Mouse (Mus musculus) G1E (cell line): ENCODE measurements around the gene Chchd4. TPM values are rescaled to one million over a fixed set of nuclear protein-coding genes. Genes with fewer than 3 reads are reported as not detected.

ENCODE experiments used
- ATAC-seq: 2 replicates; pipeline ENCODE4 v1.8.0; 2016; ENCODE audit warnings: mild to moderate bottlenecking; ENCODE audit not compliant: insufficient number of reproducible peaks, poor library complexity, low FRiP score, severe bottlenecking; ENCODE audit errors: extremely low read depth
- DNase-seq: peaks from one replicate; pipeline ENCODE4 v3.0.0; 2012; ENCODE audit warnings: low spot score
- H3K27me3 ChIP-seq: 2 replicates; pipeline ENCODE4 v1.6.1; 2012; ENCODE audit warnings: mild to moderate bottlenecking, low read length, inconsistent platforms; ENCODE audit not compliant: insufficient read depth
- H3K36me3 ChIP-seq: replicated peaks from 2 replicates; pipeline ENCODE3; 2012; ENCODE audit warnings: mild to moderate bottlenecking, inconsistent platforms
- H3K4me1 ChIP-seq: 2 replicates; pipeline ENCODE4 v1.6.1; 2012; ENCODE audit warnings: low read depth, low read length, inconsistent platforms, mixed read lengths; ENCODE audit not compliant: insufficient read depth
- H3K4me3 ChIP-seq: 2 replicates; pipeline ENCODE4 v1.5.1; 2012; ENCODE audit warnings: low read depth, mild to moderate bottlenecking, inconsistent platforms, low read length, moderate library complexity, mixed read lengths
- H3K9me3 ChIP-seq: replicated peaks from 2 replicates; pipeline ENCODE4 v1.6.1; 2012; ENCODE audit warnings: inconsistent platforms
- CTCF ChIP-seq: IDR thresholded peaks from 2 replicates; pipeline ENCODE4 v1.5.1; 2012; ENCODE audit warnings: low read depth, low read length, inconsistent platforms, mixed read lengths
- GATA1 ChIP-seq: IDR thresholded peaks from 2 replicates; pipeline ENCODE4 v1.6.1; 2012; ENCODE audit warnings: borderline replicate concordance, low read length, inconsistent platforms, mixed read lengths
- GATA2 ChIP-seq: IDR thresholded peaks from 2 replicates; pipeline ENCODE4 v1.6.1; 2012; ENCODE audit warnings: low read depth, low read length, inconsistent platforms, borderline replicate concordance
- POLR2AphosphoS5 ChIP-seq: IDR thresholded peaks from 2 replicates; pipeline ENCODE4 v1.6.1; 2012; ENCODE audit warnings: low read depth, low read length, inconsistent platforms; ENCODE audit not compliant: insufficient replicate concordance
- TAL1 ChIP-seq: conservative IDR thresholded peaks from 2 replicates; pipeline ENCODE4 v1.6.1; 2012; ENCODE audit warnings: low read depth, low read length, inconsistent platforms, mixed read lengths
- polyA plus RNA-seq: library from polyadenylated mRNA; stranded (reverse); fragments of >175 nt; gene quantifications from 2 replicates; pipeline ENCODE4 v1.2.3, GENCODE M21; 2012
- total RNA-seq, 2 experiments: library from RNA; stranded (forward) in 1 of 2; stranded (reverse) in 1 of 2; fragments of 200-1000 nt in 1 of 2; fragments of >200 nt in 1 of 2; fragmentation: Nextera tagmentation in 1 of 2; gene quantifications; 2 replicates each; pipeline ENCODE4 v1.2.3; 2014 to 2017

Chchd4 gene
- total and polyA plus RNA-seq, 3 experiments = 11.8 to 19.3 (median 16.1) TPM

DNA sequence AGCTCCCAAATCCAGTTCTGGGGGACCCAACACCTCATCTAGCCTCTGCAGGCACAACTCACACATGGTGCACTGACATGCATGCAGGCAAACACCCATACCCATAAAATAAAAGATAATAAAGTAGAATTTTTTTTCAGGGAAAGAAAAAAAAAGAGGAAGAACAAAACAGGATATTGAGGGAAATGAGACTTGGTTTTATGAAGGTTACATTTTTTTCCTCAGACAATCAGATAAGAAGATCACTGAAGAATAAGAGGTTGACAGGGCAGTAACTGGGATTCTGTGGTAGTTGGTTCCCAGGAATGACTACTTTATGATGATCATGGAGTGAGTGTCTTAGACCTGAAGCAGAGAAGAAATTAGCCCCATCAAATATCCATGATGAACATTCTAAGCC lies 40.8 kb upstream of the Chchd4 start:
- Histone ChIP-seq H3K9me3 (no peaks in the 10 kb centered on the region), H3K4me3 (no peak overlapping the region), H3K36me3 (peaks cover 62% of the 10 kb centered on the region), H3K4me1 (peaks cover 40% of the 10 kb centered on the region), H3K27me3 (no peaks in the 10 kb centered on the region)
- DNase-seq (no peak), ATAC-seq (no peak)
- no peak for TF ChIP-seq CTCF
- no peak for TF ChIP-seq GATA2
- TF ChIP-seq GATA1 = no peak
- TF ChIP-seq TAL1 = no peak
- TF ChIP-seq POLR2AphosphoS5 = no peak

DNA sequence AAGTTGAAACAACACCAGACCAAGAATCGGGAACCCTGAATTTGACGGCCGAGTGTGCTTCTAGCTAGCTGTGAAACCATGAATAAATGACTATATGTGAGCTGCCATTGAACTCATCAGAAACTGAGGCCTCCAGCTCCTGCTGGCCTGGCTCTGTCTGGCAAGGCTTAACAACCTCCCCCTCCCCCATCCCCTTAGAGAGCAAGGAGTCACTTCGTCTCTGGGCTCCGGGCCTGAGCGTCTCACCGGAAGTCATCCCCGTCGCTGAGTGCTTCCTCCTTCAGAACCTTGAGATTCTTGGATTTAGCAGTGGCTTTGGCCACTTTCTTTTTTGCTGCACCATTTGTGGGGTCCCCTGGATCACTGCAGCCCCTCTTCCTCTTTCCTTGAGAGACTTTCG lies 36.9 kb upstream of the Chchd4 start:
- Histone ChIP-seq H3K27me3 (no peaks in the 10 kb centered on the region), H3K4me1 (peaks cover 14% of the 10 kb centered on the region), H3K9me3 (no peaks in the 10 kb centered on the region), H3K4me3 (no peak overlapping the region), H3K36me3 (peaks cover 74% of the 10 kb centered on the region)
- no peak for DNase-seq
- TF ChIP-seq GATA2 = no peak
- no peak for TF ChIP-seq TAL1
- TF ChIP-seq CTCF = no peak
- no peak for TF ChIP-seq GATA1
- no peak for ATAC-seq

DNA sequence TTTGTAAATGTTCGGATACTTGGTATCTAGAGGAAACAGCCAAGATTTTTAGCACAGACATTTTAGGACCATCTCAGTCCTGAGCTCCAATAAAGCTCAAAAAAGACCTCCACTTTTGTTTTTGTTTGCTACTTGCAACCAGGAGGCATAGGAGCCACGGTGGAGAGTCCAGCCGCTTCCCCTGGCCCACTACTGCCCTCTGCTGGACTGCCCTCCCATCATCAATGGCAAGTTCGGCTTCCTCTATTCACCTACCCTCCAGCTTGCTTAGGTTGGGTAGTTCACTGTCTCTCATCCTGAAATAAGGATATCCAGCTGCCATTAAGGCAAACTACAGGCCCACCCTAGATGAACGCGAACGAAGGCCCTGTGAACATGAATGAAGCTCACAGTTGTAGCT lies 36.0 kb upstream of the Chchd4 start:
- Histone ChIP-seq H3K4me1 (peaks cover 8% of the 10 kb centered on the region; the same call in 1 of the 2 replicates), H3K9me3 (no peaks in the 10 kb centered on the region), H3K36me3 (peaks cover 83% of the 10 kb centered on the region), H3K4me3 (no peak overlapping the region), H3K27me3 (no peaks in the 10 kb centered on the region)
- ATAC-seq (peak; percentile 40; the same call in 1 of the 2 replicates), DNase-seq (peak; percentile 68)
- TF ChIP-seq POLR2AphosphoS5 (no peak), CTCF (peak; percentile 77)

DNA sequence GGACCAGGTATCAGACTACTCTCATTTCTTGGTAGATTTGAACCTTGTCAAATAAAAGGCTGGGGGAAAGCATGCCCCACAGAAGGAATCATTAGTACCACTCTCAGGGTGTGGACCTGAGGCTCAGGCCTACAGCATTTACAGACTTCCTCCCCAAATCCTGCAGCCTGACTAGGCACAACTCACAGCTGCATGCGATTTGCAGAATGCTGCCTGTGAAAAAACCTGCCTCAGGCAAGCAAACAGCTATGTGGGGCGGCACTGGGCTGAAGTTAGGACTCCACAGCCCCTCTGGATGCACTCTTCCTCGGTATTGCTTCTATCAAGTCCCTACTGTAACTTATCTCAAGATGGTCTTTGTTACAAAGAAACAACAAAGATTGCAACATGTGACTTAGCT lies 34.7 kb upstream of the Chchd4 start:
- Histone ChIP-seq H3K9me3 (no peaks in the 10 kb centered on the region), H3K36me3 (peaks cover 91% of the 10 kb centered on the region), H3K27me3 (no peaks in the 10 kb centered on the region), H3K4me1 (no peaks in the 10 kb centered on the region; the same call in 1 of the 2 replicates), H3K4me3 (no peak overlapping the region)
- no peak for TF ChIP-seq GATA1
- no peak for TF ChIP-seq CTCF
- no peak for TF ChIP-seq GATA2
- no peak for TF ChIP-seq POLR2AphosphoS5
- TF ChIP-seq TAL1 = no peak
- DNase-seq (no peak), ATAC-seq (no peak)

DNA sequence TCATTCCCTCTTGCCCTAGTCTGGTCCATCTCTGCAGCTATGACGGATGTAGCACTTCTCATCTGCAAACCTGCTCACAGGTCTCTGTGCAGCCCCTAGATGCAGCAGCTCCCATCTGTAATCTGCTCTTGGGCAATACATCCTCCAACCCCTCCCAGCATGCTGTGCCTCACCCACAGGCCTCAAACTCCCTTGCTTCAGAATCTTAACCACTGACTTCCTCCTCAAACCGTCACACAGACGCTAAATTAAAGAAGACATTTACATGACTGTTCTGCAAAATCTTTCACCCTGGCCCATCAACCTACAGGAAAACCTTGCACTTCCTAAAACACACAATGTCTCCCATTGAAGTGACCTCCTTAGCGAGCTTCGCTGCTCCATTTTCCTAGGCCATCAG lies 32.7 kb upstream of the Chchd4 start:
- H3K36me3 ChIP-seq = peaks cover 93% of the 10 kb centered on the region
- H3K9me3 ChIP-seq = no peaks in the 10 kb centered on the region
- no peaks in the 10 kb centered on the region for H3K27me3 ChIP-seq
- DNase-seq (no peak), ATAC-seq (no peak)
- H3K4me3 ChIP-seq = no peak overlapping the region
- no peak for TF ChIP-seq CTCF
- no peak for TF ChIP-seq TAL1
- no peak for TF ChIP-seq GATA1
- TF ChIP-seq GATA2 = no peak
- no peak for TF ChIP-seq POLR2AphosphoS5
- no peaks in the 10 kb centered on the region; the same call in 1 of the 2 replicates for H3K4me1 ChIP-seq

DNA sequence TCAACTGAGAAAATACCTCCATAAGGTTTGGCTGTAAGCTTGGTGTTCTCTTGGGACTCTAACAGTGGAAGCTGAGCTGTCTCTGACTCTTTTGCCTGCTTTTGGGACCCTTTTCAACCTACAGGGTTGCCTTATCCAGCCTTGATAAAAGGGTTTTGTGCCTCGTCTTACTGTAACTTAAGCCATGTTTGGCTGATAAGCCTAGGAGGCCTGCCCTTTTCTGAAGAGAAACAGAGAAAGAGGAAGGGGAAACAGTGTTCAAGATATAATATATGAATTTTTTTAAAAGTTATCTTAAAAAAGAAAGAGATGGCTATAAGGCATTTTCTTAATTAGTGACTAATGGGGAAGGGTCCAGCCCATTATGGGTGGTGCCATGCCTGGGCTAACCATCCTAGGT lies 30.0 kb upstream of the Chchd4 start:
- H3K36me3 ChIP-seq = peaks cover 94% of the 10 kb centered on the region
- no peak for TF ChIP-seq POLR2AphosphoS5
- TF ChIP-seq GATA1 = no peak
- TF ChIP-seq GATA2 = no peak
- no peak for TF ChIP-seq CTCF
- no peak for TF ChIP-seq TAL1

DNA sequence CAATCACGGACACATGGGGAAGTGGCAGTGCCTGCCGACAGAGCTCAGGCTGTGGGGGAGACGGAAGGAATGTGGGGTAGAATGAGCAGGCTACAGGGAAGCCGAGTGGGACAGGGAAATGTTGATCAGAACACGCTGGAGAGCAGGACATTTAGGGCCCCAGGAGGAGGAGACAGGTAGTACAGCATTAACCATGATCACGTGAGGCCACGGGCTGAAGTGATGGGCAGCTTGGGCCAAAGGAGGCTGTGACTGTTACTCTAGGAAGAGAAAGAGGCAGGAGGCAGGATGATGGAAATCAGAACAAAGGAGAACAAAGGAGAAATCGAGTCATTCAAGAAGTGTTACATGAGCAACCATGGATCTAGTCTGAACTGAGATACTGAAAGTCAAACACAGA lies 21.2 kb upstream of the Chchd4 start:
- Histone ChIP-seq H3K4me1 (no peaks in the 10 kb centered on the region), H3K27me3 (no peaks in the 10 kb centered on the region), H3K9me3 (no peaks in the 10 kb centered on the region), H3K4me3 (no peak overlapping the region), H3K36me3 (peaks cover 94% of the 10 kb centered on the region)
- TF ChIP-seq POLR2AphosphoS5 (no peak), GATA1 (no peak), TAL1 (no peak), GATA2 (no peak), CTCF (no peak)
- no peak for DNase-seq
- ATAC-seq = no peak

More for the DNA sequence above, 30.0 kb upstream of the Chchd4 start:
- DNase-seq (no peak), ATAC-seq (no peak)
- Histone ChIP-seq H3K9me3 (no peaks in the 10 kb centered on the region), H3K4me3 (no peak overlapping the region), H3K27me3 (no peaks in the 10 kb centered on the region), H3K4me1 (no peaks in the 10 kb centered on the region)
